Mouse (Mus musculus): ENCODE measurements around the gene Olfr1454. TPM values are rescaled to one million over a fixed set of nuclear protein-coding genes. Genes with fewer than 3 reads are reported as not detected.

Gene Olfr1454
- polyA plus RNA-seq (2014; fragmentation: Nextera tagmentation; extraction: Ambion mirVana), result not detected in 2 replicates

DNA sequence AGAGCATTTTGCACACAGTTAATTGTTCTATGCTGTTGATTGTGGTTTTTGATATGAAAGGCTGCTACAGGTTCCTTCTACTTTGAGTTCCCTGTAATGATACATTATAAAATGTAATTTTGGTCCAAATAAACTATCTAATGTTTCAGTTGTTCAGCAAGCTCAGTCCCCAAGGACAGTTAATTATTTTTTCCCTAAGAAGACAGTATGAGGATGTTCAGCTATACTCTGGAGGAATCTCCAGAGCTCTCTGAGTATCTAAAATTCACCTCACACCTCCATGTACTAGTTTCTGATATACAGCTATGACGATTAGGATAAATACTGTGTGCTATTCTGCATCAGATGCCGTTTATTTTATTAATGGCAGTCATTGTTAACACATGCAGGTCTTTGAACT lies at the start of gene Olfr1454:
Gene Olfr1454, plus strand, starts transcription at position 301 of the 400 bp plus-strand sequence.
- H3K36me3 ChIP-seq (replicated peaks; ENCODE audit: control insufficient read depth, insufficient read depth, low read depth, low read length), result no peaks in the 10 kb centered on the region
- no peak within 1 kb of the TSS for H3K4me2 ChIP-seq (ENCODE audit: low read depth, low read length)
- H3K9ac ChIP-seq (replicated peaks; ENCODE audit: low read length), result no peak within 1 kb of the TSS
- no peak within 1 kb of the TSS for H3K4me3 ChIP-seq (ENCODE audit: low read depth, low read length)
- DNase-seq (ENCODE audit: low spot score) (no peak), ATAC-seq (replicated peaks; ENCODE audit: insufficient number of reproducible peaks, low FRiP score, low TSS enrichment, low read depth) (no peak)
- no peak within 1 kb of the TSS for H3K27ac ChIP-seq (replicated peaks; ENCODE audit: low read depth, low read length)
- H3K4me1 ChIP-seq (ENCODE audit: control insufficient read depth, insufficient read depth, low read length), result no peaks in the 10 kb centered on the region
- WGBS, result 70% methylated on average over 2 of the region's 2 CpGs
- no peaks in the 10 kb centered on the region for H3K27me3 ChIP-seq (ENCODE audit: control insufficient read depth, insufficient read depth, low read length)
- no peaks in the 10 kb centered on the region for H3K9me3 ChIP-seq (replicated peaks; ENCODE audit: control insufficient read depth, low read length)

DNA sequence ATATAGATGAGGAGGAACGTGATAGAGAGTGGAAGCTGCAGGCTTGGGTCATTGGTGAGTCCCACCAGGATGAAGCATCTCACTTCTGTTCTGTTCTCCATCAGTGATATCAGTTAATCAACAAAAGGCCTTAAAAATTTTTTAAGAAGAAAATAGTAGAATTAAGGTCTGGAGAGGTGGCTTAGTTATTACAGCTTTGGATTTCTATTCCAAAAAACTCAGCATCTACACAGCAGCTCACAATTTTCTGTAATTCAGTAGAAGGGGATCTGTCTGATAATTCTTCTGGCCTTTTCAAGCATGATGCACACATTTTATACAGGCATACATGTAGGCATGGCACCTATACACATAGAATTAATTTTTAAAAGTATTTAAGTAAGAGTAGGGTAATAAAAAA lies 32.2 kb upstream of the Olfr1454 start, which contains the start of gene Olfr1453:
Gene Olfr1453, minus strand, starts transcription at position 101 of the 400 bp plus-strand sequence.
- no peaks in the 10 kb centered on the region for H3K9me3 ChIP-seq (replicated peaks; ENCODE audit: control insufficient read depth, low read length)
- H3K36me3 ChIP-seq (replicated peaks; ENCODE audit: control insufficient read depth, insufficient read depth, low read depth, low read length), result no peaks in the 10 kb centered on the region
- ATAC-seq (replicated peaks; ENCODE audit: insufficient number of reproducible peaks, low FRiP score, low TSS enrichment, low read depth) (no peak), DNase-seq (ENCODE audit: low spot score) (no peak)
- no peaks in the 10 kb centered on the region for H3K4me1 ChIP-seq (ENCODE audit: control insufficient read depth, insufficient read depth, low read length)
- H3K9ac ChIP-seq (replicated peaks; ENCODE audit: low read length), result no peak within 1 kb of the TSS
- no peak within 1 kb of the TSS for H3K4me2 ChIP-seq (ENCODE audit: low read depth, low read length)
- no peak within 1 kb of the TSS for H3K27ac ChIP-seq (replicated peaks; ENCODE audit: low read depth, low read length)
- 57% methylated on average over 1 of the region's 1 CpGs for WGBS
- H3K27me3 ChIP-seq (ENCODE audit: control insufficient read depth, insufficient read depth, low read length), result no peaks in the 10 kb centered on the region
- no peak within 1 kb of the TSS for H3K4me3 ChIP-seq (ENCODE audit: low read depth, low read length)

DNA sequence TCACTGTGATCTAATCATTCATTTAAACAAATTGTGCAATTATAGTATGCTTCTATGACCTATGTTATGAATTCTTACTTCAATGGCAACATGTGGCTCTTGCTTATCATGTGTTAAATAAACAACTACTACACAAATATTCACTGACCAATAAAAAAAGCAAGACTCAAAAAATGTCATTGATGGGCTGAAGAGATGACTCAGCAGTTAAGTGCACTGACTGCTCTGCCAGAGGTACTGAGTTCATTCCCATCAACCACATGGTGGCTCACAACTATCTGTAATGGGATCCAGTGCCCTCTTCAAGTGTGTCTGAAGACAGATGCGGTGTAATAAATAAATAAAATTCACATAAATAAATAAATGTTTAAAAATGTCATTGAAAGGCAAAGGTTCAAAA lies 33.5 kb downstream of the Olfr1454 start:
- Histone ChIP-seq H3K4me2 (ENCODE audit: low read depth, low read length) (no peak overlapping the region), H3K9ac (replicated peaks; ENCODE audit: low read length) (no peak overlapping the region), H3K4me3 (ENCODE audit: low read depth, low read length) (no peak overlapping the region), H3K4me1 (ENCODE audit: control insufficient read depth, insufficient read depth, low read length) (no peaks in the 10 kb centered on the region), H3K27ac (replicated peaks; ENCODE audit: low read depth, low read length) (no peak overlapping the region), H3K36me3 (replicated peaks; ENCODE audit: control insufficient read depth, insufficient read depth, low read depth, low read length) (no peaks in the 10 kb centered on the region), H3K9me3 (replicated peaks; ENCODE audit: control insufficient read depth, low read length) (no peaks in the 10 kb centered on the region), H3K27me3 (ENCODE audit: control insufficient read depth, insufficient read depth, low read length) (no peaks in the 10 kb centered on the region)
- WGBS, result 80% methylated on average over 1 of the region's 1 CpGs
- DNase-seq (ENCODE audit: low spot score) (no peak), ATAC-seq (replicated peaks; ENCODE audit: insufficient number of reproducible peaks, low FRiP score, low TSS enrichment, low read depth) (no peak)

DNA sequence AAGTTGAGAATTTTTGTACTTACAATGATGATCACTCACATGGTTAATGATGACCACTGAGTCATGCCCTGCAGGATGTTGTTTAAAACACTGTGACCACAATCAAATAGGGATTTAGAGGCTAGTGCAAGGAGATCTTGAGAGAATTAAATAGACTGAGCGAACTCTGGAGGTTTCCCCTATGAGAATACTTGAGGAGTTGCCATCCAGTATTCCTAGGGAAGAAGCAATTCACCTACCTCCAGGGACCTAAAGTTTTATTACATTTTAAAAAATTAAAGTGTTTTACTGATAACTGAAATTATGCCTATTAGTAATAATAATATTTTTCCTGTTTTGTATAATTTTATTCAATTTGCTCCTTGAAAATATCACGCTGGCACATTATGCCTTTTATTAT lies 37.4 kb downstream of the Olfr1454 start, which contains the start of gene Olfr1457:
Gene Olfr1457, minus strand, starts transcription at position 101 of the 400 bp plus-strand sequence.
- 67% methylated on average over 2 of the region's 2 CpGs for WGBS

DNA sequence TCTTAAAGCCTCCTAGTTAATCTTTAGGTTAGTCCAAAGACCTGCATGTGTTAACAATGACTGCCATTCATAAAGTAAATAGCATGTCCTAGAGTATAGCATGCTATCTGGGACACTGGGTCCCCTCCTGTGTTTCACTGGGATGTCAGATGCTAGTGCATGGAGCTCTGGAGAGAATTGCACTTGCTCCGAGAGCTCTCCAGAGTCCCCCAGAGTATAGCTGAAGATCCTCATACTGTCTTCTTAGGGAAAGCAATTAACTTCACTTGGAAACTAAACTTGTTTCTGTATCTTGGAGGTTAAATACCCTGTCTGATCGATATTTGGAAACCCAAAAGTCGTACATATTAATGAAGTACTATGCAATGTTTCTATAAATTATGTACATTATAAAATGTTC lies 46.3 kb downstream of the Olfr1454 start, which contains the start of gene Olfr1458:
Gene Olfr1458, minus strand, starts transcription at position 101 of the 400 bp plus-strand sequence.
- Histone ChIP-seq H3K4me1 (ENCODE audit: control insufficient read depth, insufficient read depth, low read length) (no peaks in the 10 kb centered on the region), H3K4me3 (ENCODE audit: low read depth, low read length) (no peak within 1 kb of the TSS), H3K36me3 (replicated peaks; ENCODE audit: control insufficient read depth, insufficient read depth, low read depth, low read length) (no peaks in the 10 kb centered on the region), H3K9me3 (replicated peaks; ENCODE audit: control insufficient read depth, low read length) (no peaks in the 10 kb centered on the region), H3K27me3 (ENCODE audit: control insufficient read depth, insufficient read depth, low read length) (no peaks in the 10 kb centered on the region), H3K4me2 (ENCODE audit: low read depth, low read length) (no peak within 1 kb of the TSS), H3K9ac (replicated peaks; ENCODE audit: low read length) (no peak within 1 kb of the TSS), H3K27ac (replicated peaks; ENCODE audit: low read depth, low read length) (no peak within 1 kb of the TSS)
- WGBS, result 86% methylated on average over 3 of the region's 3 CpGs
- ATAC-seq (replicated peaks; ENCODE audit: insufficient number of reproducible peaks, low FRiP score, low TSS enrichment, low read depth), result no peak
- DNase-seq (ENCODE audit: low spot score), result no peak

More for the DNA sequence above, 37.4 kb downstream of the Olfr1454 start, which contains the start of gene Olfr1457:
- Histone ChIP-seq H3K27ac (replicated peaks; ENCODE audit: low read depth, low read length) (no peak within 1 kb of the TSS), H3K9me3 (replicated peaks; ENCODE audit: control insufficient read depth, low read length) (no peaks in the 10 kb centered on the region), H3K4me1 (ENCODE audit: control insufficient read depth, insufficient read depth, low read length) (no peaks in the 10 kb centered on the region), H3K27me3 (ENCODE audit: control insufficient read depth, insufficient read depth, low read length) (no peaks in the 10 kb centered on the region), H3K36me3 (replicated peaks; ENCODE audit: control insufficient read depth, insufficient read depth, low read depth, low read length) (no peaks in the 10 kb centered on the region), H3K9ac (replicated peaks; ENCODE audit: low read length) (no peak within 1 kb of the TSS), H3K4me2 (ENCODE audit: low read depth, low read length) (no peak within 1 kb of the TSS), H3K4me3 (ENCODE audit: low read depth, low read length) (no peak within 1 kb of the TSS)
- DNase-seq (ENCODE audit: low spot score) (no peak), ATAC-seq (replicated peaks; ENCODE audit: insufficient number of reproducible peaks, low FRiP score, low TSS enrichment, low read depth) (no peak)

Other genes starting within 250 kb of the Olfr1454 start
- gene Gm5244, start 213.9 kb upstream of the Olfr1454 start, polyA plus RNA-seq (2014; fragmentation: Nextera tagmentation; extraction: Ambion mirVana), result not detected in 2 replicates
- gene Olfr1444, start 203.3 kb upstream of the Olfr1454 start, polyA plus RNA-seq (2014; fragmentation: Nextera tagmentation; extraction: Ambion mirVana), result not detected in 2 replicates
- not detected in 2 replicates for gene Olfr1445, start 176.8 kb upstream of the Olfr1454 start, polyA plus RNA-seq (2014; fragmentation: Nextera tagmentation; extraction: Ambion mirVana)
- gene Olfr1446, start 167.1 kb upstream of the Olfr1454 start, polyA plus RNA-seq (2014; fragmentation: Nextera tagmentation; extraction: Ambion mirVana), result not detected in 2 replicates
- gene Olfr1447, start 156.9 kb upstream of the Olfr1454 start, polyA plus RNA-seq (2014; fragmentation: Nextera tagmentation; extraction: Ambion mirVana), result not detected in 2 replicates
- not detected in 2 replicates for gene Olfr1448, start 136.2 kb upstream of the Olfr1454 start, polyA plus RNA-seq (2014; fragmentation: Nextera tagmentation; extraction: Ambion mirVana)
- not detected in 2 replicates for gene Olfr1449, start 129.8 kb upstream of the Olfr1454 start, polyA plus RNA-seq (2014; fragmentation: Nextera tagmentation; extraction: Ambion mirVana)
- gene Olfr1450, start 110.4 kb upstream of the Olfr1454 start, polyA plus RNA-seq (2014; fragmentation: Nextera tagmentation; extraction: Ambion mirVana), result not detected in 2 replicates
- not detected in 2 replicates for gene Olfr1451, start 65.6 kb upstream of the Olfr1454 start, polyA plus RNA-seq (2014; fragmentation: Nextera tagmentation; extraction: Ambion mirVana)
- gene Olfr1453, start 32.3 kb upstream of the Olfr1454 start, polyA plus RNA-seq (2014; fragmentation: Nextera tagmentation; extraction: Ambion mirVana), result not detected in 2 replicates
- gene Olfr1457, start 37.3 kb downstream of the Olfr1454 start, polyA plus RNA-seq (2014; fragmentation: Nextera tagmentation; extraction: Ambion mirVana), result not detected in 2 replicates
- not detected in 2 replicates for gene Olfr1458, start 46.2 kb downstream of the Olfr1454 start, polyA plus RNA-seq (2014; fragmentation: Nextera tagmentation; extraction: Ambion mirVana)
- not detected in 2 replicates for gene Olfr1459, start 88.9 kb downstream of the Olfr1454 start, polyA plus RNA-seq (2014; fragmentation: Nextera tagmentation; extraction: Ambion mirVana)
- not detected in 2 replicates for gene Olfr1461, start 102.4 kb downstream of the Olfr1454 start, polyA plus RNA-seq (2014; fragmentation: Nextera tagmentation; extraction: Ambion mirVana)
- gene Olfr1462, start 125.1 kb downstream of the Olfr1454 start, polyA plus RNA-seq (2014; fragmentation: Nextera tagmentation; extraction: Ambion mirVana), result not detected in 2 replicates
- gene Olfr1463, start 170.7 kb downstream of the Olfr1454 start, polyA plus RNA-seq (2014; fragmentation: Nextera tagmentation; extraction: Ambion mirVana), result not detected in 2 replicates